Mouse (Mus musculus): ENCODE measurements around the gene Ddx23.

The Ddx23 gene

GRCm38 (mm10) chr15:98632107-98632744 lies 30.5 kb downstream of the Ddx23 start:
- DNase-seq (ENCODE audit: low spot score): no peak

DNA sequence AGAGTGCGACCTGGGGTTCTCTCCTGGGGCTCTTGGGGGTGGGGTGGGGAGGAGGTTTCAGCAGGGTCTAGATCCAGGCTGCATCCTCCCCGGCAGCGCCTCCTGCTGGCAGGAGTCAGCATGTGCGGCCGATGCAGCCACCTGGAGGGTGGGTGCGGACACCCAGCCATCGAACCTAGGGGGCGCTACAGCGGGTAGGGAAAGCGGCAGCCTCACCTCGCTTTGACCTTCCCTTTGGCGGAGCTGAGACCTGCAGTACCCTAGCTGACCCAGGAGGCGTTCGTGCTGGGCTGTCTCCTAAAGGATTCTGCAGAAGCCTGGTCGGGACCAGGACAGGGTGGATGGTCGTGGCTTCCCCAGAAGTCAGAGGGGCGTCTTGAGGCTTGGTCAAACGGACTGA lies 31.2 kb downstream of the Ddx23 start:
- DNase-seq (ENCODE audit: low spot score): no peak

DNA sequence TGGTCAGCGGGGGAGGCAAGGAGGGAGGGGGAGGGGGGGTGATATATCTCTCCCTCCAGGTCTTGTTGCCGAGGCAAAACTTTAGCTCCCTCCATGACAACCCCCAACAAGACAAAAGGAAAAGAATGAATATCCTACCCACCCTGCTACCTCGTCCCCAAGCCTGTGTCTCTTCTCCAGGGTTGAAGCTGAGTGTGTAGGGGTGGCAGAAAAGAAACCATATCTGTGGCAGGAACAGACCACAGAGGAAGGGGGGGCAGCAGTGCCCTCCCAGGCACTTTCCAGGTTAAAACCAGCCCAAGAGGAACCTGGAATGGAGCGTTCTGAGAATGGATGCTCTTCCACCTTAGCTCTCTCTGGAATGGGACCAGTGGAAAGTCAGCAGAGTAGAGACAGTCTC lies 32.2 kb downstream of the Ddx23 start, which contains the start of gene Cacnb3:
Cacnb3 (plus strand) TSS at position 301 of the 400 bp plus-strand sequence.
- DNase-seq (ENCODE audit: low spot score): no peak

GRCm38 (mm10) chr15:98629464-98629863 lies 33.2 kb downstream of the Ddx23 start:
- DNase-seq (ENCODE audit: low spot score): no peak

DNA sequence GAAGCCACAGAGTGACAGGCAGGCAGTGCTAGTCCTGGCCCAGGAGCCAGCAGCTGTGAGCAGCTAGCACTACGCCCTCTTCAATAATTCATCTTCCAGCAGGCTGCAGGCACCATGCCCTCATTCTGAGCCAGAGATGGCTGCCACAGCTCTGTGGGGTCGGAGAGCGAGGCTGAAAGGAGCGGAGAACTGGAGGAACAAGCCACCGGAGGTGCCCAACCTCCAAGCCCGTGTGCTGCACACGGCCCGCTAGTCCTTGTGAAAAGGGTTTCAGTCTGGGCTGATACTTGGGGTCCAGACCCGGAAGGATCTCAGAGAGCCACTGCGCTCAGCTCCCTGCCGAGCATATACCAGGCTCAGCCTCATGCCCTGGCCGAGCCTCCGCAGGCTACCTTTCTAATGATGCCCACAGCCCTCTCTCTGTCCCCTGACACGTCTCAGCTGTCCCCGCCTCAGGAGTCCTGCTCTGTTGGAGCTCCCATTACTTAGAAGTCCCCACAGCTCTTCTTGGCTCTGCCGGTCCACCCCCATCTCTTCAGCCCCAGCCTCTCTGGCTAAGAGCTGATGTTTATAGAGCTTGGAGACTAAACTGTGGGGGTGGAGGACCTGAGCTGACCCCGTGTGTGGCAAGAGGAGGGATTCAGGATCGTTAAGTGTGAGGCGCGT lies 34.0 kb downstream of the Ddx23 start:
- no peak for DNase-seq (ENCODE audit: low spot score)

DNA sequence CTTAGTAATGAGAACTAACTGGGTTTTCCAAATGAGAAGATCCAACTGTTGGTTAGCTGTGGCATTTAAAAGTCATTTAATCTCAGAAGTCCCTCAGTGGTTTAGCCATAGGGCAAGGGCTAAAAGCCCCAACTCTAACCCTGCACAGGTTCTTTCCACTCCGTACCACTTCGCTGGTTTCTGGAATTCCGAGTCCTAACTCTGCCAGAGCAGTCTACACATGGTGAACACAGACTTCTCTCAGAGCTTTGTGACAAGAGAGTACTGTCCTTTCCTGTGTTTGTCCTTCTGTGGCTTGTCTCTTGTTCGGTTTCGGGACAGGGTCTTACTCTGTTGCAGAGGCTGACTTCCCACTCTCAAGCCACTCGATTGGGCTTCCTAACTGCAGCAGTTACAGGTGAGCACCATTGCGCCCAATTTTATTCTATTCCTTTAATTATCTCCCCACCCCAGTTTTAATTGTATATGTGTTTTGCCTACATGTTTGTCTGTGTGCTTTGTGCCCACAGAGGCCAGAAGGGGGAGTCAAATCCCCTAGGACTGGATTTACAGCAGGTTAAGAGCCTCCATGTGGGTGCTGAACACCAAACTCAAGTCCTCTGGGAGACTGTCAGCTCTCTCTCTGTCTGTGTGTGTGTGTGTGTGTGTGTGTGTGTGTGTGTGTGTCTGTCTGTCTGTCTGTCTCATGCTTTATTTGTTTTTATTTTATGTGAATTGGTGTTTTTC lies 36.0 kb downstream of the Ddx23 start:
- DNase-seq (ENCODE audit: low spot score): no peak

- DNase-seq (ENCODE audit: low spot score): no peak
Measured at GRCm38 (mm10) chr15:98626078-98626477, 36.6 kb downstream of the Ddx23 start.

DNA sequence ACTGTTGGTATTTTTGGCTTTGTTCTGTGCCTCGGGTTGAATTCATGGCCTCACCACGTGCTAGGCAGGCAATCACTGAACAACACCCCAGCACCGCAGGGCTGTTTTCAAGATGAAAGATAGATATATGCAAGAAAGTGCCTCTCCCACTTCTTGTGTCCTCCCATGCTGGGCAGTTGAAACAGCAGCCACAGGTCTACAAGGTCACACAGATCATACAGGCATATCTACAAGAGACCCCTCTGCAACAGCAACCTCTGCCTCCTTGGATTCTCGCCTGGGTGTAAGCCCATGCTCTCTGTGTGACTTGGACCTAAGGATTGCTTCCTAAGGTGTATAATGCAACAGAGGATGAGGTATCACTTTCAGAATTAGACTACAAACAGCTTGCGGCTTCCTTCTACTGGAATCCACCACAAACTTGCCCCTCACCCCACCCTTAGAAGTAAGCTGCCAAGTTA lies 39.3 kb downstream of the Ddx23 start:
- no peak for DNase-seq (ENCODE audit: low spot score)

- no peak for DNase-seq (ENCODE audit: low spot score)
Measured at GRCm38 (mm10) chr15:98622721-98623120, 40.0 kb downstream of the Ddx23 start.

- no peak for DNase-seq (ENCODE audit: low spot score)
Measured at GRCm38 (mm10) chr15:98622199-98622598, 40.5 kb downstream of the Ddx23 start.

DNA sequence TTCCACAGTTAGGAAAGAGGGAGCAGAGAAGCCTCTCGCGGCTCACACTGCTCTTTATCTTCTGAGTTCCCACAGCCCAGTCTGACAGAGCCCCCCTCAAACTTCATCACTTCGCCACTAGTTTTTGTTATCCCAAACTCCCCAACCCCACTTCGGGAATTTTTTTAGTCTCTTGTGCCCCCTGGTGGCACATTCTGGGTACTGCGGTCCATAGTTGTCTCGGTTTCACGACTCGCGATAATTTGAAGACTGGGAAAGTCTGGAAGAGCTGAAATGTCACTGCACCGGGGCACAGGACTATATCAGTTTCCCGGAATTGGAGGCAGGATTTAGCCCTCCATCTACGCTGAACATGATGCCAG lies 45.5 kb downstream of the Ddx23 start:
- DNase-seq (ENCODE audit: low spot score): no peak

- DNase-seq (ENCODE audit: low spot score): no peak
Measured at GRCm38 (mm10) chr15:98616362-98617175, 46.1 kb downstream of the Ddx23 start.

DNA sequence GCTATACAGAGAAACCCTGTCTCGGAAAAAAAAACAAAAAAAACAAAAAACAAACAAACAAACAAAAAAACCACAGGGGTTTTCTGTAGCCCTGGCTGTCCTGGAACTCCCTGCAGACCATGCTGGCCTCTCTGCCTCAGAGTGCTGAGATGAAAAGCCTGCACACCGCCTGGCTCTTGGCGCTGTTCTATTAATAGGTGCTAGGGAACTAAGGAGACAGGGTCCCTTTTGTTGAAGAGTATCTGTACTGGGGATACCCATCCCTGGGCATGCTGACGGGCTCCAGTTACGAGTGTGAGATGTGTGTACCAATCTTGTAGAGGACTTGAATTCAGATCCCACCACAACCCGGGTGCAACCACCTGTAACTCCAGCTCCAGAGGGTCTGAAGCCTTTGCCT lies 46.9 kb downstream of the Ddx23 start:
- no peak for DNase-seq (ENCODE audit: low spot score)

GRCm38 (mm10) chr15:98614971-98615370 lies 47.7 kb downstream of the Ddx23 start:
- DNase-seq (ENCODE audit: low spot score): no peak

GRCm38 (mm10) chr15:98614551-98614950 lies 48.1 kb downstream of the Ddx23 start:
- no peak for DNase-seq (ENCODE audit: low spot score)

- no peak for DNase-seq (ENCODE audit: low spot score)
Measured at GRCm38 (mm10) chr15:98612229-98612628, 50.5 kb downstream of the Ddx23 start.

GRCm38 (mm10) chr15:98610131-98610633 lies 52.5 kb downstream of the Ddx23 start:
- DNase-seq (ENCODE audit: low spot score): no peak

DNA sequence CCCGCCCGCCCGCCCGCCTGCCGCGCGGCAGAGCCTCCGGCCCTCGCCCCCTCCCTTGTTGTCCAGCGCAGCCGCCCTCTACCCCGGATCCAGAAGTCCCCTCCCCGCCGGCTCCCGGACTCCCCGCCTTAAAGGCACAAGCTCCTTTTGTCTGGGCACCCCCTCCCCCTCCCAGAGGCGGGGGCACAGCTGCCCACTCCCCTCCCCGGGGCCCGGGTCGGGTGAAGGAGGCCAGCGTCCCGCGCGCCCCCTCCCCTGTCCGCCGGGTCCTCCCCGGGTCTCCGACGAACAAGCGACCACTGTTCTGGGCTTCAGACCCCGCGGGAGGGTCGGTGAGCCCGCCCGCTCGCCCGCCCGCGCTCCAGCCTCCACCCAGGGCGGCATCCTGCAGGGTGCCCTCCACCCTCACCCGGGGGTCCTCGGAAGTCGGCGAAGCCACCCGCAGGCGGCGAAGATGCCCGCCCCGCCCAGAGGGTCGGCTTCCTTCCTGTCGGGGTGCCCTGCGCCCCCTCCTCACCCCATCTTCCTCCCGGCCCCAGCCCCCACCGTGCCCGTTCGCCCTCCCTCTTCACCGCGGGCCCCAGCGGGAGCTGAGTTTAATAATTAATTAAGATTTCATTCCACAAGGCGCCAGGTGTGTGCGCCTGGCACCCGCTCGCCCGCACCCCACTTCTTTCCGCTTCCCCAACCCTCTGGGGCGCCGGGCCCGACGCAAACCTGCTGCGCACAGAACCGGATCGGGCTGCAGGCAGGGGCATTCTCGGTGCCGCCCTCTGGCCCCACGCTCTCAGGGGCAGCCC lies 53.2 kb downstream of the Ddx23 start, which contains the start of gene Adcy6:
Adcy6 (minus strand) TSS at position 746 of the 800 bp plus-strand sequence.
- DNase-seq (ENCODE audit: low spot score): no peak

DNA sequence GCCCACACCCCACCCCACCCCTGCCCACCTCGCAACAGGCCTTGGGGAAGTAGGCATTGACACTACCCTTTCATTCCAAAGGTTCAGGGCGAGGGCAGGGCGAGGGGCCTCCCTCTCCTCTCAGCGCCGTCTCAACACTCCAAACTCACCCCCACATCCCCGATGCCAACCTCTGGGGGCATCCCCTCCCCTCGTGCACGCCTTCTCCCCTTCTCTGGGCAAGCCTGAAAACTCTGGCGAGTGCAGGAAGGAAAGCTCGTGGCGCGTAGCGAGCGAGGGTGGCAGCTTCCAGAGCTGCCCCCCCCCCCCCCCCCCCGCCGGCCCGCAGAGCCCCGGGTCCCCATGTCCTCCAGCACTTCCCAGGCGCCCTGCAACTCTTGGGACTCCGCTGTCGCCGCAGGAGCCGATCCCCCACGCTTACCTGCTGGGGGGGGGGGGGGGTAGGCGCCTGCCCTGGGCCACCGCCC lies 53.9 kb downstream of the Ddx23 start:
- no peak for DNase-seq (ENCODE audit: low spot score)

DNA sequence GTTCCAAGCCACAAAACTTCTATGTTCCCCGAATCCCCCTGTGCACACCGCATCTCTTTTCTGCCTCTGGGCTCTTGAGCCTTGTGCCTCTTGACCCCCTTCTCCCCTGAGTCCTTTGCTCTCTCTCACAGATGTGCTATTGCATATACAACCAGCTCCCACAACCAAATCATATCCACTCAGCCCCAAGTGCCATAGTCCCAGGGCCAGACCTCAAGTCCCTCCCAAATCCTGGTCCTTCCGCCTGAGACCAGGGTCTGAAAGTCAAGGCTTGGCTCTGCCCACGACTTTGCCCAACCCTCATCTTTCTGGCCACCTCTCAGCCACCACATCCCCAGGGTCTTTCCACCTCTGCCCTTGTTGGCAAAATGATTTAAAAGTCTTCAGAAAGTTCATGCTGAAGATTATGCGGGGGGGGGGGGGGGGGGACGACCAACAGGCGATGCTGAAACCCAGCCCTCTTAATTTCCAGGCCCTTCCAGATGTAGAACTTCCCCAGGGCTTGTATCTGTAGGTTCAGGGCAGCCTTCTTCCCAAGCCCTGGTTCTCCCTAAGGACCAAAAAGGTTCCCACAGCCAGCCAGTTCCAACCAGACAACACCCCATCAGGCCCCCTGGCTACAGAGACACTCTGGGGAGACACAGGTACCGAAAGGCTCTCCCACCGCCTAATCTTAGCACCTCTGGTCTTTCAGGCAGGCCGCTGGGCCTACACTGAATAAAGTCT lies 54.5 kb downstream of the Ddx23 start:
- no peak for DNase-seq (ENCODE audit: low spot score)
